Mouse (Mus musculus) limb, embryonic 12.5 days (tissue): ENCODE results near the gene Uvrag. TPM values are rescaled to one million over a fixed set of nuclear protein-coding genes. Genes with fewer than 3 reads are reported as not detected.
A peak's percentile ranks its signal among the peaks of the same experiment; 100 is the strongest.

Source experiments
- ATAC-seq: fragments of 200-750 bp; cut with Nextera tagmentation; 2 replicates; pipeline ENCODE4 v1.8.0; 2017; ENCODE audit warnings: low read depth, moderate TSS enrichment; ENCODE audit not compliant: insufficient number of reproducible peaks, insufficient read depth, low FRiP score, low TSS enrichment
- H3K27ac ChIP-seq: fragments of 300-500 bp; sonication (generic); 2 replicates; pipeline ENCODE4 v1.5.1; 2016; ENCODE audit warnings: mild to moderate bottlenecking, moderate library complexity
- H3K27me3 ChIP-seq: fragments of 300-500 bp; sonication (generic); 2 replicates; pipeline ENCODE4 v1.6.1; 2016; ENCODE audit warnings: mild to moderate bottlenecking, moderate library complexity
- H3K36me3 ChIP-seq: fragments of 300-500 bp; sonication (generic); 2 replicates; pipeline ENCODE4 v1.6.1; 2016; ENCODE audit warnings: mild to moderate bottlenecking, moderate library complexity
- H3K4me1 ChIP-seq: fragments of 300-500 bp; sonication (generic); replicated peaks from 2 replicates; pipeline ENCODE4 v1.6.1; 2016
- H3K4me2 ChIP-seq: fragments of 300-500 bp; sonication (generic); 2 replicates; pipeline ENCODE4 v1.6.1; 2016; ENCODE audit warnings: mild to moderate bottlenecking, moderate library complexity
- H3K4me3 ChIP-seq: fragments of 300-500 bp; sonication (generic); replicated peaks from 2 replicates; pipeline ENCODE4 v1.5.1; 2016; ENCODE audit warnings: mild to moderate bottlenecking
- H3K9ac ChIP-seq: fragments of 300-500 bp; sonication (generic); replicated peaks from 2 replicates; pipeline ENCODE4 v1.6.1; 2016; ENCODE audit warnings: mild to moderate bottlenecking, moderate library complexity
- H3K9me3 ChIP-seq: fragments of 300-500 bp; sonication (generic); 2 replicates; pipeline ENCODE4 v1.6.1; 2016; ENCODE audit warnings: mild to moderate bottlenecking, moderate library complexity
- WGBS: fragments of 180-500 bp; shearing (Covaris S2); methylation state at CpG from one replicate; pipeline ENCODE4 v1.1.7; 2016; 5-methylcytosine and 5-hydroxymethylcytosine counted together
- polyA plus RNA-seq: library from polyadenylated mRNA; unstranded; fragments of >200 nt; fragmentation: Nextera tagmentation; extraction: Ambion mirVana; gene quantifications from 2 replicates; pipeline ENCODE4 v1.2.1, GENCODE M21; 2016

Uvrag gene
- 16.8 and 17.4 TPM in 2 replicates for polyA plus RNA-seq

DNA sequence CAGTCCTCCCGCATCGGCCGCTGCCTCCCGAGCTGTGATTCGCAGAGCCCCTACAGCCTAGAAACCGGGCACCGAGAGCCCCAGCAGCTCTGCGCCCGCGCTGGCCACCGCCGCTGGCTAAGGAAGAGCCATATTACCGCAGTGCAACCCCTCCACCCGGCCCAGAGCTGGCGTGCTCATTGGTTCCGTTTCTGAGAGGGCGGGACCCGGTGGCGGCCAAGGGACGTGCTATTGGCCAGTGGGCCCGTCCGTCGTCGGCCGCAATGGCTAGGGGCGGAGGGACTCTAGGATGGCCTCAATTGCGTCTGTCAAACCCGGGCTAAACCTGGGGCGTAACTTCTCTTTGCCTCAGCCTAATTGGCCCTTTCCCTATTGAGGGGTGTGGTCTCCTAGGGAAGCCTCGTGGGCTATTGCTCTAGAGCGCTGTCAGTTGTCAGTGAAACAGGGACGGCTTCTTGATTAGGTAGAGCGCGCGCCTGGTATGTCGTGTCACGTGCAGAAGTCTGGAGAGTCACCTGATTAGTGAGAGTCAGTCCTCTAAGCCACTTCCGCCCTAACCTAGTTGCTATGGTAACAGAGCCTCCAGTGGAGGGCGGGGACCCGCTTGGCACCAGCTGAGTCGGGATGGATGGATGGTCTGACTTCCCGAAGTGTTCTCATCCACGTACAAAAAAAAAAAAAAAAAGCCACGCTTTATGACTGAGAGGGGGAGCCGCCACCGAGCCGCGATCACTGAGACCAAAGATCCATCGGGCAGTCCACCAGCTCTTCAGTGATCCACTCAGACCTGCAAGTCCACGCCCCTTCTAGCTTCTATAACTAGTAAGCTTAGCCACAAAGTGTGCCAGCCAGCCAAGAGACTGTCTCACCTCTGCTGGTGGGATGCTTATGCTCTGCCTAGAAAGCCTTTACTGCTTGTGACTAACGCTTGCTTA is at the start of gene Uvrag:
TSS of gene Uvrag (minus strand) at position 158 of the 935 bp plus-strand sequence.
- Histone ChIP-seq H3K9ac (peak within 1 kb of the TSS; percentile 81), H3K4me3 (peak within 1 kb of the TSS; percentile 96), H3K27me3 (no peaks in the 10 kb centered on the region), H3K27ac (peak within 1 kb of the TSS; percentile 81), H3K36me3 (no peaks in the 10 kb centered on the region), H3K4me2 (peak within 1 kb of the TSS; percentile 79), H3K4me1 (peaks cover 21% of the 10 kb centered on the region), H3K9me3 (no peaks in the 10 kb centered on the region)
- WGBS, result under 1% methylated on average over 51 of the region's 51 CpGs
- peak; percentile 98 for ATAC-seq

DNA sequence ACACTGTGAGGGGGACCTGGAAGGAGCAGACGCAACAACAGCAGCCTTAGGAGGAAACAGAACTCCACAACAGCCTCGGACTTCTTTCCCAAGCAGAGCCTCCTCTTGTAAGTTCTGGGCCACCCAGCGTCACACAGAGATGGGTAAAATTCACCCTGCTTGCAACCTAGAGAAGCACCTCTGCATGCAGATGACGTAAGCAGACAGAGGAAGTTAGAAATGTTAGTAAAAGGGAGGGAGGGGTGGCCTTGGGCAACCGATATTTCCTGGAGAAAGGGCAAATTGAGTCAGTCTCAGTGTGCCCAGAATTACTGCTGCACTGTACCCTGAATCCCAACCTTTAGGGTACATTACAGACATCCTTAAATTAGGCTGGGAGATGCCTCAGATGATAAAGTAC is 48.9 kb upstream of the Uvrag start:
- H3K4me3 ChIP-seq, result no peak overlapping the region
- H3K27ac ChIP-seq, result no peak overlapping the region
- no peaks in the 10 kb centered on the region for H3K27me3 ChIP-seq
- no peaks in the 10 kb centered on the region for H3K9me3 ChIP-seq
- ATAC-seq, result no peak
- no peaks in the 10 kb centered on the region for H3K4me1 ChIP-seq
- 78% methylated on average over 5 of the region's 5 CpGs for WGBS
- no peaks in the 10 kb centered on the region for H3K36me3 ChIP-seq
- no peak overlapping the region for H3K9ac ChIP-seq
- no peak overlapping the region for H3K4me2 ChIP-seq

DNA sequence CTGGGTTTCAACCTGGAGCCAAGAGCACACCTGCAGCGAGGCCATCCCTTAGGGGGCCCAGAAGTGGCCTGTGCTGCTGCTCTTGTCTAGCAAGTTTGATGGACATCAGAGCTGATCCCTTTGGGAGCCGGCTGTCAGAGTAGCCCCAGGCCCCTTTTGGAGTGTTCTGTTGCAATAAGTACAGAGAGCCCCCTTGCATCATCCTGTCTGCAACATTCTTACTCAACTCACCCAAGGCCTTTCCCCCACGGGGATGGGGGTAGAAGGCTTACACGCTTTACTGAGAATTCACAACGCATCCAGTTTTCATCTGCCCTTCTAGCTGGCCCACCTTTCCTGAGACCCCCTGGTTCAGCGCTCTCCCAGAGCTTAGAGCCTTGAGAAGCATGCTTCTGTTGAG is 47.7 kb upstream of the Uvrag start:
- WGBS, result 80% methylated on average over 6 of the region's 6 CpGs
- Histone ChIP-seq H3K36me3 (no peaks in the 10 kb centered on the region), H3K4me1 (0 out of 2 replicates have a peak, but pooled peaks cover 1% of the 10 kb centered on the region), H3K9ac (no peak overlapping the region), H3K27me3 (0 out of 2 replicates have a peak, but pooled peaks cover 8% of the 10 kb centered on the region), H3K27ac (no peak overlapping the region), H3K4me2 (no peak overlapping the region), H3K9me3 (no peaks in the 10 kb centered on the region), H3K4me3 (no peak overlapping the region)
- ATAC-seq, result no peak

DNA sequence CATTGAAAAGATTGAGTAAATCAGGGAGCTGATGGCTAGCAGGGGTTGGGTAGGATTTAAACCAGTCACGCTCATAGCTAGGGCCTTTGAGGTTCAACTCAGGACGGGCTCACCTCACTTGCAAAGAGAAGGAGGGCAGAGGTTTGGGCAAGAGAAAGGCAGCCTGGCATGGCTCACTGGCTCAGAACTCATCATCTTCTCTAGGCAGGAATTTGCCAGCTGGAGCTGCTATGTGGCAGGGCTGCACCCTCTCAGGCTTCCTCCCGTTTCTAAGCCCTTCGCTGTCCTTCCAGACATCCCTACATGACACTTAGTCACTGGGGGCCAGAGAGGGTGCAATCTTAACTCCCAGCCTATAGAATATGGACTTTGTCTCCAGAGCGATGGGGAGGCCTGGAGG is 46.5 kb upstream of the Uvrag start:
- no peak for ATAC-seq
- 82% methylated on average over 5 of the region's 5 CpGs for WGBS
- Histone ChIP-seq H3K36me3 (no peaks in the 10 kb centered on the region), H3K27ac (no peak overlapping the region), H3K27me3 (0 out of 2 replicates have a peak, but pooled peaks cover 11% of the 10 kb centered on the region), H3K9me3 (no peaks in the 10 kb centered on the region), H3K4me2 (no peak overlapping the region), H3K4me1 (peaks cover 5% of the 10 kb centered on the region; the same call in 1 of the 2 replicates), H3K4me3 (no peak overlapping the region), H3K9ac (no peak overlapping the region)

DNA sequence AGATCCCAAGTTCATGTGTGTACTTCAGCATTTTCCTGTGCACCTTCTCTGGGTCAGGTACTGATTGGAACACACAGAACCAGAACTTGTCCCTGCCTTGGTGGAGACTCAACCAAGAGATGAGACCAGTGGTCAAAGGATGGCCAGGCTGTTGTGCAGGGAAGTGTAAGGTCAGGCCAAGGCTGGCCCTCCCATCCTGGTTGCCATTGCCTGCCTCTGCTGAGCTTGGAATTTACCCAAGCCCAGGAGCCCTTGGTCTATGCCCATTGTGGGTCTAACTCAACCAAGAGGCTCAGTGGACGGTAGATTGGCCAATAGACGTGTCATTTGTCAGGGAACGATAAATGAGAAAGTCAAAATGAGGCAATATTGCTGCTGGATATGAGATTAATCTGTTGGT is 44.5 kb upstream of the Uvrag start:
- H3K27me3 ChIP-seq, result peaks cover 20% of the 10 kb centered on the region; the same call in 1 of the 2 replicates
- peaks cover 13% of the 10 kb centered on the region for H3K4me1 ChIP-seq
- WGBS, result 95% methylated on average over 3 of the region's 3 CpGs
- no peak overlapping the region for H3K9ac ChIP-seq
- H3K27ac ChIP-seq, result no peak overlapping the region
- no peak overlapping the region for H3K4me3 ChIP-seq
- H3K4me2 ChIP-seq, result no peak overlapping the region
- no peaks in the 10 kb centered on the region for H3K9me3 ChIP-seq
- H3K36me3 ChIP-seq, result no peaks in the 10 kb centered on the region
- ATAC-seq, result no peak

DNA sequence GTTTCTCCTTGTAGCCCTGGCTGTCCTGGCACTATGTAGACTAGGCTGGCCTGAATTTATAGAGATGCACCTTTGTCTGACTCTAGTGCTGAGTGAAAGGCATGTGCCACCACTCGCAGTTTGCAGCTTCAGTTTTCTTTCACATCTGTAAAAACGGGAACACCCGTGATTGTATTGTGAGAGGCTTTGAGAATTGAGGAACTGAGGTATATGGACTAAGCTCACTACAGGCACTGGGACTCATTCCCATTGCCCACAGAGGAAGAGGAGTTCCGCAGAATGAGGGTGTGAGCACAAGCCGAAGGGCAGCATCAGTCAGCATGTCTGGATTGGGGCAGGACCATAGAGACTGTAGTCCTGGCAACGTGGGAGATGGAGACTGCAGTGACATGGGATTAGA is 42.8 kb upstream of the Uvrag start:
- H3K9me3 ChIP-seq, result no peaks in the 10 kb centered on the region
- no peaks in the 10 kb centered on the region for H3K36me3 ChIP-seq
- H3K4me3 ChIP-seq, result no peak overlapping the region
- H3K27me3 ChIP-seq, result peaks cover 20% of the 10 kb centered on the region; the same call in 1 of the 2 replicates
- no peak overlapping the region for H3K4me2 ChIP-seq
- H3K9ac ChIP-seq, result no peak overlapping the region
- WGBS, result 72% methylated on average over 6 of the region's 6 CpGs
- H3K4me1 ChIP-seq, result peaks cover 13% of the 10 kb centered on the region
- ATAC-seq, result no peak
- no peak overlapping the region for H3K27ac ChIP-seq

DNA sequence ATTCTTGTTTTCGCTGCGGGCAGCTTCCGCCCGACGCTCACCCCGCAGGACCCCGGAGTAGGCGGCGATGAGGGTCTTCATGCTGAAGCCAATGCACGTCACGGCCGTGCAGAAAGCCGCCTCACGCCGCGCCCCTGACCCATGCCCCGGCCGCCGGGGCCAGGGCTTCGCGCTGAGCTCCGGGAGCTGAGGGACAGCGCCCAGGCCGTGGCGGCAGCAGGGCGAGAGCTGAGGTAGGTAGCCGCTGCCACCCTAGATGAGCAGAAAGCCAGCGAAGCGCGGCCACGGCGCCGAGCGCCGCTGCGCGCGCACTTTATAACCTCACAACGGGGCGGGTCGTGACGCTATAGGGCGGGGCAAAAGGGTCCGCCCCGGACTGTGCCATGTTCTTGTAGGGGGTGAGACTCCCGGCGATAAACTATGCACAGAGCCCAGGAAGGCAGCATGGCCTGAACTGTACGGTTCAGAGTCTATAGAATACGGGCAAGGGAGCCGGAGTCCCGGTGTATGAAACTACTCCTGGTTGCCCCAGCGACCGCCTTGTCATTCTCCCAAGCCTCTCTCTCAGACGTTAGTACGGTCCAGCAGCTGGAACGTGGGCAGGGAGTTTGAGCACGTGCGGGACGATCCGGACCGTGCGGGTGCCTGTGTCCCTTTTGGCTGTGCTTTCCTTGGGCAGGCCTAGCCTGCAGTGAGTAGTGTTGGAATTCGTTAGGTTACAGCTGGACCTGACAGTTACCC is 41.7 kb upstream of the Uvrag start, which contains the start of gene Dgat2:
TSS of gene Dgat2 (minus strand) at position 288 of the 741 bp plus-strand sequence.
- Histone ChIP-seq H3K9ac (peak within 1 kb of the TSS; percentile 75), H3K4me2 (peak within 1 kb of the TSS; percentile 93), H3K36me3 (no peaks in the 10 kb centered on the region), H3K9me3 (no peaks in the 10 kb centered on the region), H3K4me1 (peaks cover 13% of the 10 kb centered on the region), H3K27ac (peak within 1 kb of the TSS; percentile 74), H3K4me3 (peak within 1 kb of the TSS; percentile 60), H3K27me3 (peaks cover 20% of the 10 kb centered on the region; the same call in 1 of the 2 replicates)
- peak; percentile 88 for ATAC-seq
- WGBS, result under 1% methylated on average over 63 of the region's 63 CpGs

DNA sequence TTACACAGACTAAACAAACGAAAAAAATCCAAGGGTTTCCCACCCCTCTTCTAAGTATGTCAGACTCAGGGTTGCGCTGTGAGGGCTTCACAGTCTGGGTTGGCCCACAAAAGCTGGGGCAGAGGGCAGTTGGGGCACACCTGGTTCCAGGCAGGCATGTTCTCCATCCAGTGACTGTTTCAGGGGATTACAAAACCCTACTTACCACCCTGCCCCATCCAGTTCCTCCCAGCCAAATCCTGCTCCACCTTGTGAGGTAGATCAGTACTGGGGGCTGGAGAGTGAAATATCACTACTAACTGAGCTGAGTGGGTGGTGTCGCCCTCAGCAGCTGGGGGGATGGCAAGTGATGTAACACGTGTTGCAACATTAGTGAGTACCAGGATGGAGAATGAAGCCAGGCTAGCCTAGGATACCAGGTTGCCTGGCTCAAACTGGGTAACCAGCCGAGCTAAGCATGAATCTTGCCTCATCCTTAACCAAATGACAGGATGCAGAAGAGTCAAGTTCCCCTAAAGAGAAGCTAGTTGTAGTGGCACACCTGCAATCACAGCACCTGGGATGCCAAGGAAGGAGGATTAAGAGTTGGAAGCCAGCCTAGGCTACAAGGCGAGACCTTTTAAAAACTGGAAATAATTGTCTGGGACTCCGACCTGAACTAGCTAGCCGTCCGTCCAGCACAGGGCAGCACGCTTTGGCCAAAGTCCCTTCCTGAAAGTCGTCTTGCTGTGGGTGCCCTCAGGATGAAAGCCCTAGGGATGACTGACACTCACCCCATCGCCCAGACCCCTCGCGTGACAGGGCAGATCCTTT is 40.9 kb upstream of the Uvrag start:
- H3K27ac ChIP-seq, result no peak overlapping the region
- peak overlapping the region; percentile 93 for H3K4me2 ChIP-seq
- peaks cover 20% of the 10 kb centered on the region; the same call in 1 of the 2 replicates for H3K27me3 ChIP-seq
- H3K9me3 ChIP-seq, result no peaks in the 10 kb centered on the region
- peak overlapping the region; percentile 60 for H3K4me3 ChIP-seq
- ATAC-seq, result no peak
- H3K4me1 ChIP-seq, result peaks cover 13% of the 10 kb centered on the region
- H3K9ac ChIP-seq, result peak overlapping the region; percentile 75
- H3K36me3 ChIP-seq, result no peaks in the 10 kb centered on the region
- WGBS, result 20% methylated on average over 14 of the region's 14 CpGs

DNA sequence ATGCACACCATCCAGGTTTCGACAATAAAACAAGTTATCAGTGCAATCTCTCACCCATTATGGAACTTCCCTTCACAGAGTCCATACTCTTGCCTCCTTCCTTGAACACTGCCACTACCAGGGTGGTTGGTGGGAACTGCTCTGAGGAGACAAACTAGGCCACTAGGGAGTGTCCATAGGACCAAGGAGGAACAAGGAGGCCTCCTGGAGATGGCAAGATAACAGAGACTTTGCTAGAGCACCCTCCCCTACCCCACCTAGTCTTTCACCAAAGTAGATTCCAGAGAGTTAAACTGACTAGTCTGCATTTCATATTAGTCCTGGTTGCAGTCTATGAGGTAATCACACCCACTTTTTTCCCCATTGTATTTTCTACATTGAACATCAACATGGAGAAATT is 39.2 kb upstream of the Uvrag start:
- H3K4me2 ChIP-seq, result no peak overlapping the region
- ATAC-seq, result no peak

DNA sequence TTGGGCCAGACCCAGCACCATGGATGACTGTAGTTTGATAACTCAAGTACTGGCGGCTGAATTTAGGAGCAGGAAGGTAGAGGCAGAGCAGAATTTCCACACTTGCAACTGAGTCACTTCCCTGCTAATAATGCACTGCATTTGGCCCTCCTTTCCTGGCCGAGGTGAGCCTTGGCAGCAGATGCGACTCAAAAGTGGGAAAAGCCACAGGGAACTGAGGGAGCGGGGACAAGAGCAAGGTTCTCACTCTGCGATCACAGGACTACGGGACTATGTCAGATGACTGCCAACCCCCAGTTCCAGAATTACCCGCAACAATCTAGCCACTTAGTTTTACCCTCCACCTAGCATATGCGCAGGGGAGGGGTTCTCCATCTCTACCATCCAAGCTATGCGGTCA is 38.3 kb upstream of the Uvrag start:
- 87% methylated on average over 9 of the region's 9 CpGs for WGBS
- Histone ChIP-seq H3K4me1 (peaks cover 13% of the 10 kb centered on the region), H3K9me3 (no peaks in the 10 kb centered on the region), H3K4me2 (no peak overlapping the region), H3K36me3 (no peaks in the 10 kb centered on the region), H3K9ac (no peak overlapping the region), H3K4me3 (no peak overlapping the region), H3K27ac (no peak overlapping the region), H3K27me3 (peaks cover 19% of the 10 kb centered on the region; the same call in 1 of the 2 replicates)
- no peak for ATAC-seq

More for the DNA sequence above, 39.2 kb upstream of the Uvrag start:
- Histone ChIP-seq H3K4me3 (no peak overlapping the region), H3K36me3 (no peaks in the 10 kb centered on the region), H3K27ac (no peak overlapping the region), H3K4me1 (peaks cover 13% of the 10 kb centered on the region), H3K9ac (no peak overlapping the region), H3K9me3 (no peaks in the 10 kb centered on the region), H3K27me3 (peaks cover 20% of the 10 kb centered on the region; the same call in 1 of the 2 replicates)
- 95% methylated on average over 1 of the region's 1 CpGs for WGBS
